Mouse (Mus musculus) cerebral cortex, adult 2 months (tissue): ENCODE results near the gene Shb.

Source experiments
- WGBS: fragments of 180-500 bp; shearing (Covaris S2); methylation state at CpG from one replicate; pipeline ENCODE4 v1.1.7; 2018; 5-methylcytosine and 5-hydroxymethylcytosine counted together

Shb gene

DNA sequence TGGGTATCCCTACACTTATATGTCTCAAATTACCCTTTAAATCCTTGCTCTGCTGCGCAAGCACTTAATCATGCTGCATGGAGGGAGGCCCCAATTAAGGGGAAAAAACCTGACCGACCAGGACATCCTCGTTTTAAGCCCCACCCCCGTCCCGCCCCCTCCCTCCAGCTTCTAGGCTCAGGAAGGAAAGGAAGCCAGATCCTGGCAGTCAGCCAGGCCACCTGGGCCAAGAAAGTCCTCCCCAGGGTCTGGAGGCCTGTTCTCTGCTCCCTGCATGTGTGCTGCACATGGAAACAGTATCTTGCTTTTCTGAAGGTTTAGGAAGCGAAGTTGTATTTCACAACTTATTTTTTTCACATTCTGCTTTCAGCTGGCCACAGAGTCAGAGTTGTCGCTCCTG is at the start of gene Shb:
Shb (minus strand) TSS at position 96 of the 400 bp plus-strand sequence.
- 22% methylated on average over 7 of the region's 7 CpGs for WGBS

GRCm38 (mm10) chr4:45581095-45581494 is 48.8 kb upstream of the Shb start:
- WGBS = 96% methylated on average over 6 of the region's 6 CpGs

- WGBS = 69% methylated on average over 21 of the region's 22 CpGs
Observed at GRCm38 (mm10) chr4:45578554-45579370, 46.5 kb upstream of the Shb start.

DNA sequence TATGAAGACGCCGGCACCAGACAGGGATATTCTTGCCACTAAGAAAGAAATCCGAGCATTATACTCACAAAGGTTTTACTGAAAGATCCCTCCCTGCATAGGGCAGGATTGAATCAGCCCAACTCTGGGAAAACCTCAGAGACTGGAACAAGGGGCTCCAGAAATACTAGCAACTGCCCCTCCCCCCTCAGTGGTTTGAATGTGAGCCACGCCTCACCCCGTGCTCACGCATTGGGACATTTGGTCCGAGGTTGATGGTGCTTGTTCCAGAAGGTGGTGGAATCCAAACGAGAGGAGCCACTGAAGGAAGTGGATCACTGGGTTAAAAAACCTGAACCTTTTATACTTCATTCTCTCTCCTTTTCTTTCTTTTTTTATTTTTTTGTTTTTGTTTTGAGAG is 45.4 kb upstream of the Shb start:
- WGBS = 77% methylated on average over 8 of the region's 8 CpGs

DNA sequence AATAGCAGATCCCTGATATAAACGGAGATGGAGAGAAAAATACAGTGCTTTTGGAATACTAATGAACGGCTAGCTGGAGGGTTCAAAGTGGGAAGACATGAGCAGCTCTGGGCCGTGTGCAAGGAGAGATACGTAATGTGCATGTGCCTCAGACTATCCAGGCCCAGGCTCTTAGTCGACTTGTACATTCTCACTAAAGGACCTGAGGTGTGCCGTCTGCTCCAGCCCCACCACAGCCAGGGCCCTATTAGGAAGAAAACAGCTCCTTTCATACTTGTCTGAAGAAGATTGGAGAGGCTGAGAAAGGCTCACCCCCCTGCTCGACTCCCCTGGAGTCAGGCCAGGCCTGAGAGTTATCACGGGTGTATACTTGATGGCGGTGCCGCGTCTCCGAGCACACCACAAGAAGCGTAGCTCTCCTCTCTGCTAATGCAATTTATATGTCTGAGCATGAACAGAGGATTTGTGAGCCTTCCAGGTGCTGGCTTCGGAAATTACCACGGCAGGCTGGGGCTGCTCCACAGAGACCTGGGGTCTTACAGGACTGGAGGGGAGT is 42.4 kb upstream of the Shb start:
- WGBS = 83% methylated on average over 15 of the region's 15 CpGs

GRCm38 (mm10) chr4:45569521-45569920 is 37.3 kb upstream of the Shb start:
- WGBS = 81% methylated on average over 5 of the region's 5 CpGs

DNA sequence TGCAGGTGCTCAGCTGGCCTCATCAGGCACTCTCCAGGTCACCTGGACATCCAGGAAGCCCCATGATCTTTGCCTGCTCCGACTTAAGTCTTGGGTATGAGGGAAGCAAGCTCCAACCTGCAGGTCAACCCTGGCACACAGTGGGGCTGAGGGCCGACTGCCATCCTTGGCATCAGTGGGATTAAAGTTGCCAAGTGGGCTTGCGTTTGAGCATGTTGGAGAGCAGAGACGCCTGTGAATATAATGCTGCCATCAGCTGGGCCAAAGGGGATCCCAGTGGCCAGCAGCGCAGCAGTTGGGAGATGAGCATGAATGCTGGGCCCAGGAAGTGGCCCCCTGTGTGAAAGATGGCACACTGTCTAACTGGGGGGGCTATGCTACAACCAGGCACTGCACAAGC is 25.9 kb upstream of the Shb start:
- 77% methylated on average over 5 of the region's 5 CpGs for WGBS

DNA sequence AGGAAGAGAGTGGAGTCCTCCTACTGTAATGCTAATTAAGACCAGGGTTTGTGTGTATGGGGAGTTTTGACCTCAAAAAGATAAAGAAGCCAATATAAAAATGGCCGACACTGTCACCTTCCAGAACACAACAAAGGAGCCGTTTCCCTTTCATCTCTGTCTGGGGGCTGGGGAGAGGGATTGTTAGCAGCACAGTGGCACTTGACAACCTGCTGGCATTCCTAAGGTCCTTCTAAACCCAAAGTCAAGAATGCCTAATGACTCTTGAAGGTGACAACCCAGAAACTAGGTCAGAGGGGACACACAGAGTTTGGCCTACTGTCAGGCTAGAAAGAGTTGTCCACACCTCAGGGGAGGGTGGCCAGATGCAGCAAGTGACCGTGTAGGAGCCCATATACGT is 20.3 kb upstream of the Shb start:
- 87% methylated on average over 4 of the region's 4 CpGs for WGBS

DNA sequence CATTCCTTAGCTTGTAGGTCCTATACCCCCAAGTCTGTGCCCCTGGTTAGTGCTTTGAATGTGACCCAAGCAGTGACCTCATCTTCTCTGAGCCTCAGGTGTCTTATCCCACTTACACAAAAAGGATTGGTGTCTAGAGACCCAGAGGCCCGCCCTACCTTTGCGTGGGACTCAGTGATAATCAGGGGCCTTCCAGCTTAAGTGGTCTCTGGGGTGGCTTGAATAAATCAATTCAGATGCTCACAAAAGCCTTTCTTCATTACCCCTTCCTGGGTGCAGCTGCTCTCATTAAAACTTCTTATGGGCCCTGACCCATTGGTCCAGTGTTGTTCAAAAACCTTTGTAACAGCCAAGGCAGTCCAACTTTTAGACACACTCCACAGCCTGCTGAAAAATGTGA is 18.7 kb upstream of the Shb start:
- 92% methylated on average over 2 of the region's 2 CpGs for WGBS

GRCm38 (mm10) chr4:45549514-45549913 is 17.2 kb upstream of the Shb start:
- 78% methylated on average over 5 of the region's 5 CpGs for WGBS

DNA sequence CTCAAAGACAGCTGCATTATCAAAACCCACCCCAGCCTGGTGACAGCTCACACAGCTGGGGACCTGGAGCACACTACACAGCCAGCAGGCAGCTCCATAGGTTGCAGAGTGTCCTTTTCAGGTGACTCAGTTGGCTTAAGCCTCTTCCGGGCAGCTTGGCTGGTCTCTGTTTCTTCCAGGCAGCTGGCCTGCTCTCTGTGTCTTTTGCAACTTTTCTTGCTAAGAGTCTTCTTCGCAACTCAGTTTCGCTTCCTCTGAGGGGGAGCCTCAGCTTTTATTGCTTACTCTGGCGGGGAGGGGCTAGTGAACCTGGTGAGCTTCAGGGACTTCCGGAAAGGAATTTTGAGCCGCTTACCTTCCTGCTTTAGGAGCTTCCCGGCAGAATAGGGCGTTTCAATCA is 13.6 kb upstream of the Shb start:
- 68% methylated on average over 8 of the region's 8 CpGs for WGBS

GRCm38 (mm10) chr4:45543481-45544051 is 11.3 kb upstream of the Shb start:
- WGBS = 93% methylated on average over 3 of the region's 3 CpGs

DNA sequence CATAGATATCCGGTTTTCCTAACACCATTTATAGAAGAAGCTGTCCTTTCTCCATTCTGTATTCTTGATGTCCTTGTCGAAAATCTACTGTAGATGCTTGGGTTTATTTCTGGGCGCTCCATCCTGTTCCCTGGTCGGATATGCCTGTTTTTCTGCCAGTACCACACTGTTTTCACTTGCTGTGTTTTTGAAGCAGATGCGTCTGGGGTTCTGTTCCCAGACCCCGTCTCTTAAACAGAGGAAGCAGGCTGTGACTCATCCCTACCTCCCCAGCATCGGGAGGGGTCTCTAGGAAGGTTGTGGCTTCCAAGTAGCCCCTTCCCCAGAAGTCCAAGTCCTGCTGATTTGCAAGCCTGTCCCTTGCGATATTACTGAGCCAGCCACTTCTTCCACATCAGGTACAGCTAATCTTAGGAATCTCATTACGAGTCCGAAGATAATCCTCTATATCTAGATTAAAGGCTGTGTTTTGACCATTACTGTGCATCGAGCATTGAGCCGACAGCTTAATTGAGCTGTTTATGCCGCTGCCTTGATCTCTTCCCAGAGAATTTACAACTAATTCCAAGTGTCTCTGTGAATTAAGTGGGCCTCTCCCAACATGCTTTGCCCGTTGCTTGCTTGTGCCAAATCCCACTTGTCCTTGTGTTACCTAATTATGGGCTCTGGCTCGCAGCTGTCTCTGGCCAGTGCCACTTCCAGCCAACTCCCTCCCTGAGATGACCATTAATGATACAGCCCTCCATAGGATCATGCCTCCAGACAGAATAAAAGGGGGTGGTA is 8.1 kb upstream of the Shb start:
- WGBS = 48% methylated on average over 15 of the region's 15 CpGs

- WGBS = 56% methylated on average over 1 of the region's 1 CpGs
Observed at GRCm38 (mm10) chr4:45533436-45533940, 1.2 kb upstream of the Shb start.

DNA sequence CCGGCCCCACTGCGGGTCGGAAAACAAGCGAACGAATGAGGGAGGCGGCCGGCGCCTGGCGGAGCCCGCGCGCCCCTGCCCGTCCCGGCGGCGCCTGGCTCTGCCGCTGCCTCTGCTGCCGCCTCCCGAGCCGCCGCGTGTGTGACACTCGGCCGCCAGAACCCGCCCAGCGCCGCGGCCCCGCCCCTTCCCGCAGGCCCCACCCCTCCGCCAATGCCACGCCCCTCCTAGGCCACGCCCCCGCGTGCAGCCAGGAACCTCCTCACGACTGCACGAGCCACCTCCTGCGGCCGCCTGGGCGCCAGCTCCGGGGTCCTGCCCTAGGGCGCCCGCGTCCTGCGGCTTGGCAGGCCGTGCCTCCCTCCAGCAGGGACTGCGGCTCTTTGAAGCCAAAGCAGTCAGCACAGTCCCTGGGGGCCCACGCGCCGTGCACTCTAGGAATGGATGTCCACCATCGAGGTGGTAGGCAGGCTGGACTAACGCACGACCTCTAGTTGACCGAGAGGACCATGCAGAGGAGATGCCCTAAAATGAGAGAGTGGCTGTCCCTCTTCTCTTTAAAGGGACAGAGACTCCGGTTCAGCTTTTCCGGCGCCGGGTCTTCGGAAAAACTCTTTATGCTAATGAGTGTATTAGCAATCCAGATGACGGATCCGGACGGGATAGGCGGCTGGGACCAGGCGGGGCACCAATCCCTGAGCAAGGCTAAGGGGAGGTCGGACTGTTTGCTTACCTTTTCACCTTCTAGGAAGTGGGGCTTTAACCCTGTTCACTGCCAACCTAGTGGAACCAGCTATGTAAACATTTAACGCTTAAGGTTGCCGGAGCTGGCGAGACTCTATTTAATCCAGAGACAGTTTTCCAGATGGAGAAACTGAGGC is 1.4 kb downstream of the Shb start:
- 1% methylated on average over 59 of the region's 68 CpGs for WGBS

DNA sequence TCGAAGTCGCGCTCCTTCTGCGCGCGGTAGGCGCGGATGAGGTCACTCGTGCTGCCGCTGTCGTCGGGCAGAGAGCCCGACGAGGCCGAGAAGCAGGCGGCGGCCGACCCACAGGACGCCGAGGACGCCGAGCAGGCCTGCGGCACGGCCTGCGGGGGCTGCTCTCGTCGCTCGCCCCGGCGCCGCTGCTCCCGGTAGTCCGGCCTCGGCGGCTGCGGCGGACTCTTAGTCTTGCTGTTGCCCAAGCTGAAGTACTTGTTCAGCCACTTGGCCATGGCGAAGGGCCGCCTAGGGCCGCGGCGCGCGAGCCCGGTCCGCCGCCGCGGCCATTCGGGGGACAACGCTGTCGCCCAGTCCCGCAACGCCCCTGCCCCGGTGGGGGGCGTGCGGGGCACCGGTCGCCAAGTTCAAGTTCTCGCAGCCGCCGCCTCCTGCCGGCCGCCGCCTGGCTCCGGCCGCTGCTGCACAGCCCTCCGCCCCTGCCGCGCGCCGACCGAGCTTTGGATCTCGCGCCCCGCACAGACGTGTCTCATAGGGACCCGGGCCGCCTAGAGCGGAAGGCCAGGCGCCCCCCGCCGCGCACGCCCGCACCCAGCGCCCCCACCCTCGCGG is 2.2 kb downstream of the Shb start:
- WGBS = under 1% methylated on average over 88 of the region's 89 CpGs

DNA sequence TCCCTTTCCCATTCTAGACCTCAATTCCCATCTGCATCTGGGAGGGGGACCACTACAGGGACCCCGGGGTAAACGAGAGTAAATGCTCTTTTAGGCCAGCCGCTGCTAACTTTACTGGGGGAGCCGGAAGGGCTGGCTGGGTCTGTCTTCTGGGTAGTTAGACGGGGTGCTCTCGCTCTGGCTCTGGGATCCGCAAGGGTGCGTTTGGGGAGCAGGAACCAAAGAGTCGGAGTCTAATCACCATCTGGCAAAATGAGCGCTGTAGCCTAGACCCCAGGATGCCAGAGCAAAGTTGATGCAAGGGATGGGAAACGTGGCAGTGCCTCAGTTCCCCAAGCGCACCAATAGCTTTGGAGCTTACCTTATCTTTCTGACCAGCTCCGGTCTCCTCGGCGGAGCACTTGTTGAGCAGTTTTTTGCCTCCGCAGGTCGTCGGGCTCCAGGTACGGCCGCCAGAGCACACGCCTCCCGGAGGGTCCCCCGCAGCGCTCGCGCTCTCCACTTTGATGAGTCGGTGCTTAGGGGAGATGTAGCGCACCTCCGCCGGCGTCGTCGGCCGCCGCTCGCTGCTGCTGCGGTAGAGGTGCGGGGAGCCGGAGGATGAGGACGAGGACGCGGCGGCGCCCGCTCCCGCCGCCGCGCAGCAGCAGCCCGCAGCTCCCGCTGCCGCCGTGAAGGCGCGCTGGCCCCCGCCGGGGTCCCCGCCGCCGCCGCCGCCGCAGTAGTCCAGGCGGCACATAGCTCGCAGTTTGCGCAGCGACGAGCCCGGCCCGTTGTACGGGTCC is 2.9 kb downstream of the Shb start:
- 1% methylated on average over 70 of the region's 71 CpGs for WGBS

GRCm38 (mm10) chr4:45528355-45529198 is 3.7 kb downstream of the Shb start:
- WGBS = 30% methylated on average over 21 of the region's 21 CpGs
